Comparison of ENCODE assay signal across 38 mouse cellular contexts in the genomic region with DNA sequence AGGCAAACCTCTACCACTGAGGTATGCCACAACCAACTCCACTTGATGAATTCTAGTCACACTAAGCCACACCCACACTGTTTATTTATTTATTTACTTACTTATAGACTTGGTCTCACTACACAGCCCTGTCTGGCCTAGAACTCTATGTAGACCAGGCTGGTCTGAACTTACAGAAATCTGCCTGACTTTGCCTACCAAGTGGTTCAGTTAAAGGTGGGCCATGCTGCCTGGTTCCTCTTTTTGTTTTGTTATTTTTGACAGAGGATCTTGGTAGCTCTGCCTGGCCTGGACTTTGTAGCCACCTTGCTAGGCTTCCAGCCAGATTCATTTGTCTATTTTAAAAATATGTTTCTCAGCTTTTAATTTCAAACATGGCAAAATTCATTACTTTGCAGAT. TPM values are rescaled to one million over a fixed set of nuclear protein-coding genes. Genes with fewer than 3 reads are reported as not detected.
"Had no signal": no experiment of that assay in that cellular context is flagged by ENCODE, and none has a peak within 500 bp of the region (broad histone marks: within the 10 kb centered on the region; RNA-seq: fewer than 3 reads in every experiment).

No protein-coding gene starts in this region.

- H3K27me3 ChIP-seq: limb, embryonic 12.5 days; limb, embryonic 13.5 days; limb, embryonic 15.5 days; liver, embryonic 13.5 days; liver, embryonic 15.5 days; lung, embryonic 15.5 days; midbrain, embryonic 13.5 days; midbrain, embryonic 15.5 days; neural tube, embryonic 12.5 days had no signal

- H3K36me3 ChIP-seq: limb, embryonic 10.5 days; limb, embryonic 12.5 days; limb, embryonic 15.5 days; liver, embryonic 12.5 days; liver, embryonic 13.5 days; liver, embryonic 15.5 days; lung, embryonic 15.5 days; midbrain, embryonic 10.5 days; midbrain, embryonic 12.5 days; midbrain, embryonic 13.5 days; midbrain, embryonic 15.5 days; neural tube, embryonic 12.5 days had no signal

- H3K4me1 ChIP-seq: limb, embryonic 12.5 days; limb, embryonic 13.5 days; limb, embryonic 15.5 days; liver, embryonic 12.5 days; liver, embryonic 13.5 days; liver, embryonic 15.5 days; lung, embryonic 15.5 days; midbrain, embryonic 10.5 days; midbrain, embryonic 12.5 days; midbrain, embryonic 13.5 days; midbrain, embryonic 15.5 days; neural tube, embryonic 12.5 days had no signal

- H3K4me3 ChIP-seq: limb, embryonic 10.5 days; limb, embryonic 12.5 days; limb, embryonic 13.5 days; limb, embryonic 15.5 days; liver, embryonic 12.5 days; liver, embryonic 13.5 days; liver, embryonic 15.5 days; lung, embryonic 15.5 days; megakaryocyte, embryonic 14.5 days; midbrain, embryonic 10.5 days; midbrain, embryonic 12.5 days; midbrain, embryonic 13.5 days; midbrain, embryonic 15.5 days; myocyte; neural tube, embryonic 12.5 days had no signal

- DNase-seq: left cerebral cortex, postnatal 4 days; liver; liver, embryonic 13.5 days; lung, adult 18-20 months; lung, adult 2 months; lung, embryonic 14.5 days; lung, postnatal 10 days; lung, postnatal 14 days; lung, postnatal 36 days; lung, postnatal 4 days; midbrain, embryonic 14.5 days had no signal

- H3K4me2 ChIP-seq: limb, embryonic 12.5 days; limb, embryonic 13.5 days; limb, embryonic 15.5 days; liver, embryonic 11.5 days; liver, embryonic 12.5 days; liver, embryonic 13.5 days; liver, embryonic 15.5 days; lung, embryonic 14.5 days; lung, embryonic 15.5 days; midbrain, embryonic 11.5 days; midbrain, embryonic 12.5 days; midbrain, embryonic 13.5 days; midbrain, embryonic 15.5 days; neural tube, embryonic 12.5 days had no signal

- H3K9me3 ChIP-seq: limb, embryonic 10.5 days; limb, embryonic 12.5 days; limb, embryonic 13.5 days; limb, embryonic 15.5 days; liver, embryonic 12.5 days; liver, embryonic 13.5 days; liver, embryonic 15.5 days; lung, embryonic 15.5 days; megakaryocyte, embryonic 14.5 days; midbrain, embryonic 10.5 days; midbrain, embryonic 12.5 days; midbrain, embryonic 13.5 days; midbrain, embryonic 15.5 days; neural tube, embryonic 12.5 days had no signal

- ATAC-seq: liver, embryonic 12.5 days; lung, postnatal 0 days; midbrain, embryonic 13.5 days; midbrain, embryonic 15.5 days; midbrain, embryonic 16.5 days had no signal

- H3K9ac ChIP-seq: limb, embryonic 12.5 days; limb, embryonic 13.5 days; limb, embryonic 15.5 days; liver, embryonic 12.5 days; liver, embryonic 13.5 days; liver, embryonic 14.5 days; liver, embryonic 15.5 days; liver, postnatal 0 days; lung, embryonic 14.5 days; lung, embryonic 15.5 days; midbrain, embryonic 12.5 days; midbrain, embryonic 13.5 days; midbrain, embryonic 15.5 days; neural tube, embryonic 12.5 days had no signal

- H3K27ac ChIP-seq: limb, embryonic 10.5 days; limb, embryonic 12.5 days; limb, embryonic 13.5 days; limb, embryonic 15.5 days; liver, embryonic 12.5 days; liver, embryonic 13.5 days; liver, embryonic 14.5 days; liver, embryonic 15.5 days; lung, embryonic 15.5 days; macrophage; midbrain, embryonic 10.5 days; midbrain, embryonic 12.5 days; midbrain, embryonic 13.5 days; midbrain, embryonic 15.5 days; neural tube, embryonic 12.5 days had no signal

RNA-seq across cellular contexts. Expression of a gene that starts 11.3 kb away (rescaled TPM):
- total RNA-seq: liver, adult 2 months; megakaryocyte progenitor cell, adult 5-6 weeks; megakaryocyte, adult 5-6 weeks; megakaryocyte-erythroid progenitor cell, adult 5-6 weeks; monocyte, adult 5-6 weeks had no signal
- polyA plus RNA-seq: limb, embryonic 11.5 days; liver, adult 2 months; liver, embryonic 14.5 days; lung, adult 2 months; lung, embryonic 14.5 days; macrophage had no signal
